Mouse (Mus musculus): ENCODE results near the gene Scaper. TPM values are rescaled to one million over a fixed set of nuclear protein-coding genes. Genes with fewer than 3 reads are reported as not detected.

The Scaper gene
- polyA plus RNA-seq, 1 experiment from 2014 or later = 15.1 TPM

DNA sequence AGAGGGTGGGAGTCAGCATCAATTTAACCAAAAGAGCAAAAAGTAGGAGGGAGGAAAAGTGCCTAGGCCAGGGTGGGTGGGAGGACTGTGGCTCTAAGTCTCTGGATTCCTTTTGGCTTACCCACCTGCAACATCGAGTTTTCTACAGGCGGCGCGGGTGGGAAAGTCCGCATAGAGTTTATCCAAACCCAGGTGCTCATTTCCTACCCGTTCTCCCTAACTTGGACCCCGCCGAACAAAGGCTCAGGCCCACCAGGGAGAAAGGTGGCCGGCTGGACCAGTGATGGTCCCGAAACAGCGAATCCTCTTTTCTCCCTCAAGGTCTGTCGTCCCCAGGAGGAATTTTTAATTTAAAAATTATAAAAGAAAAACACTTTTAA lies 397.5 kb downstream of the Scaper start:
- no peaks in the 10 kb centered on the region for H3K9me3 ChIP-seq (ENCODE audit: control insufficient read depth, low read length)
- H3K4me2 ChIP-seq (replicated peaks; ENCODE audit: low read depth, low read length) = peak overlapping the region; percentile 59
- H3K4me3 ChIP-seq (ENCODE audit: low read depth, low read length) = peak overlapping the region; percentile 35
- ATAC-seq (ENCODE audit: low FRiP score) (0 out of 2 replicates have a peak, but pooled peaks have one; percentile 10), DNase-seq (ENCODE audit: low spot score) (peak; percentile 57)
- H3K27me3 ChIP-seq (ENCODE audit: control insufficient read depth, insufficient read depth, low read length) = peaks cover 79% of the 10 kb centered on the region
- peaks cover 10% of the 10 kb centered on the region for H3K4me1 ChIP-seq (replicated peaks; ENCODE audit: control insufficient read depth, insufficient read depth, low read length)
- no peak overlapping the region for H3K27ac ChIP-seq (ENCODE audit: low read depth, low read length)
- H3K36me3 ChIP-seq (ENCODE audit: control insufficient read depth, insufficient read depth, low read length) = no peaks in the 10 kb centered on the region
- H3K9ac ChIP-seq (ENCODE audit: low read depth, low read length) = no peak overlapping the region; the same call in 1 of the 2 replicates
- 1% methylated on average over 12 of the region's 12 CpGs for WGBS

DNA sequence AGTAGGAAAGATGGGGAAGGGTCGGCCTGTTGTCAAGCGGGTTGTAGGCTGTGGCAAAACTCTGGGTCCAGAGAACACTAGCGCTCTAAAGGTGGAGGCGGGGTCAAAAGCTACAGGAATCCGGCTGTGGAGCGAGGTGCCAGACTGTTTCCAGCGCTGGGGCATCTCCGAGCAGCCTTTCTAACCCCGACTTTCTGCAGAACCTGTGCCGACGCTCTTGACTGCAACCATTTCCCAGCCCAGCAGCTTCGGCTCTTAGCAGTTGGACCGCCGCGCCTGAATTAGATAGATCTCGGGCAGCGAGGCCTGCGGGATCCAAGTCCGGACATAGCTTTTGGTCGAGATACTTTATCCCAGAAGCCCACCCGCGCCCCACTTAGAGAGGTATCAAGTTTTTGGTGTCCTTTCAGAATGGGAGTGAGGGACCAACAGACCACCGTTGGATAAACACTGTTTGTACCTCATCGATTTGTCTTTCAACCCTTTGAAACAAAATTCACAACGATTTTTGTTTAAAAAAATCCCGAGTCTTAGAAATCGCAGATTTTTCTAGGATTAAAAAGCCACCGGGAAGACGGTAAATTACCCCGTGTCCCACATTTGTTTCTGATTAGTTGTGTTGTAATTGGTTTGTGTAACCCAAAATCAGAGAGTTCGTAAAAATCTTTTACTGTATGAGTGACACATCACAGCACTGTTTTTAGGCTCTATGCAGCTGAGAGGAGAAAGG lies 398.1 kb downstream of the Scaper start:
- no peaks in the 10 kb centered on the region for H3K9me3 ChIP-seq (ENCODE audit: control insufficient read depth, low read length)
- no peak for ATAC-seq (ENCODE audit: low FRiP score)
- peaks cover 73% of the 10 kb centered on the region for H3K27me3 ChIP-seq (ENCODE audit: control insufficient read depth, insufficient read depth, low read length)
- no peaks in the 10 kb centered on the region for H3K36me3 ChIP-seq (ENCODE audit: control insufficient read depth, insufficient read depth, low read length)
- peaks cover 8% of the 10 kb centered on the region for H3K4me1 ChIP-seq (replicated peaks; ENCODE audit: control insufficient read depth, insufficient read depth, low read length)
- DNase-seq (ENCODE audit: low spot score) = peak; percentile 65
- no peak overlapping the region for H3K27ac ChIP-seq (ENCODE audit: low read depth, low read length)
- H3K9ac ChIP-seq (ENCODE audit: low read depth, low read length) = no peak overlapping the region
- peak overlapping the region; percentile 35 for H3K4me3 ChIP-seq (ENCODE audit: low read depth, low read length)
- 2% methylated on average over 31 of the region's 31 CpGs for WGBS
- peak overlapping the region; percentile 59 for H3K4me2 ChIP-seq (replicated peaks; ENCODE audit: low read depth, low read length)

DNA sequence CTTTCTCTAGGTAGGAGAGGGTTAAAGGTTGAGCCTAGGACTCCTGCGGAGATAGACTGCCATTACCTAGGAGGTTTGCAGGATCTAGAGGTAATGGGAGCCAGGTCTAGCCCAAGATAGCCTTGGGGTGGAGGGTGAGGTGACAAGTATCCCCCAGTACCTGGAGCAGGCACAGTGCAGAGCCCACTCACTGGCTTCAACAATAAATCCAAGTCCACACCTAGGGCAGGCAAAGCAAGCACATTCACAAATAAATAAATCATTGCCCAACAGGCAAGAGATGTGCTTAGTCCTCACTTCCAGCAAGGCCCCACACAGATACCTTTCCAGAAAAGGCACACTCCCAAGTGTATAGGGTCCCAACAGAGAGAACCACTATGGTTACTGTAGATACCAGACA lies 398.9 kb downstream of the Scaper start:
- no peak overlapping the region for H3K27ac ChIP-seq (ENCODE audit: low read depth, low read length)
- H3K4me2 ChIP-seq (replicated peaks; ENCODE audit: low read depth, low read length) = no peak overlapping the region
- no peak overlapping the region for H3K4me3 ChIP-seq (ENCODE audit: low read depth, low read length)
- H3K27me3 ChIP-seq (ENCODE audit: control insufficient read depth, insufficient read depth, low read length) = peaks cover 65% of the 10 kb centered on the region
- DNase-seq (ENCODE audit: low spot score) = no peak
- peaks cover 7% of the 10 kb centered on the region; the same call in 1 of the 2 replicates for H3K4me1 ChIP-seq (replicated peaks; ENCODE audit: control insufficient read depth, insufficient read depth, low read length)
- 5% methylated on average over 1 of the region's 1 CpGs for WGBS
- H3K9ac ChIP-seq (ENCODE audit: low read depth, low read length) = no peak overlapping the region
- no peak for ATAC-seq (ENCODE audit: low FRiP score)
- H3K9me3 ChIP-seq (ENCODE audit: control insufficient read depth, low read length) = no peaks in the 10 kb centered on the region
- H3K36me3 ChIP-seq (ENCODE audit: control insufficient read depth, insufficient read depth, low read length) = no peaks in the 10 kb centered on the region

DNA sequence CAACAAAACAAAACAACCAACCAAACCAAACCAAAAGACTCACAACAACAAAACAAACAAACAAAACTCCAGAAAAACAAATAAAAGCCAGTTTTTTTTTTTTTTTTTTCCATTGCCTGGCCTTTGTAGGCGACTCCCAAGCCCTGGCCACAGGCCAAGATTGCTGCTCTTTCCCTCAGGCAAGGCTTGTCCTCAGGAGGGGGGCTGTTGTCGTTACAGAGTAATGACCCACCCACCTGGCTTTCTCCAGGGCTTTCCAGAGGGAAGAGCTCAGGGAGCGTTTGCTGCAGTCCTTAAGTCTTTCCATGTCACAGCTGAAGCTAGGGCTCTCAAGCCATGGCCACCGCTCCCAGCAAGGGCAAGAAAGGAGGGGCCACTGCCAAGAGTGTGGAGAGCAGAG lies 399.5 kb downstream of the Scaper start, which contains the start of gene Isl2:
Gene Isl2 (plus strand): TSS at position 296 of the 400 bp plus-strand sequence.
- H3K9ac ChIP-seq (ENCODE audit: low read depth, low read length) = no peak within 1 kb of the TSS
- no peak within 1 kb of the TSS for H3K4me3 ChIP-seq (ENCODE audit: low read depth, low read length)
- DNase-seq (ENCODE audit: low spot score) (no peak), ATAC-seq (ENCODE audit: low FRiP score) (no peak)
- no peaks in the 10 kb centered on the region for H3K36me3 ChIP-seq (ENCODE audit: control insufficient read depth, insufficient read depth, low read length)
- H3K27me3 ChIP-seq (ENCODE audit: control insufficient read depth, insufficient read depth, low read length) = peaks cover 60% of the 10 kb centered on the region
- H3K27ac ChIP-seq (ENCODE audit: low read depth, low read length) = no peak within 1 kb of the TSS
- no peaks in the 10 kb centered on the region for H3K9me3 ChIP-seq (ENCODE audit: control insufficient read depth, low read length)
- H3K4me1 ChIP-seq (replicated peaks; ENCODE audit: control insufficient read depth, insufficient read depth, low read length) = peaks cover 5% of the 10 kb centered on the region; the same call in 1 of the 2 replicates
- 8% methylated on average over 4 of the region's 4 CpGs for WGBS
- H3K4me2 ChIP-seq (replicated peaks; ENCODE audit: low read depth, low read length) = no peak within 1 kb of the TSS

DNA sequence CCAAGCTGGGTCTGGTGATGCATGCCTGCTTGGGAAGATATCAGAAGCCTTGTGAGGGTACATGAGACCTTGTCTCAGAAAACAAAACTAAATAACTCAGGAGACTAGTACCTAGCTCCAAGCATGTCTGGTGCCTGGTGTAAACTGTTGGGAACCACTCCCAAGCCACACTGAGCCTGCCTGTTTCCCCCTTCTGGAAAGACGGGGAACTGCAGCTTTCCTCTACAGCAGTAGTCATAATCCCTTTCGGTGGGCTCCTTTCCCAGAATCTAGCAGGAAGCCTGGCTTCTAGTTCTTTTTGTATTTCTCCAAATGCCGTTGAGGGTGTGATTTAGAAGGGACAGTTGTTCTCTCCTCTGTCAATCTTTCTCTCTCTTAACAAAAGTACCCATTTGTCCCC lies 402.0 kb downstream of the Scaper start:
- Histone ChIP-seq H3K4me1 (replicated peaks; ENCODE audit: control insufficient read depth, insufficient read depth, low read length) (no peaks in the 10 kb centered on the region), H3K36me3 (ENCODE audit: control insufficient read depth, insufficient read depth, low read length) (no peaks in the 10 kb centered on the region), H3K4me3 (ENCODE audit: low read depth, low read length) (no peak overlapping the region), H3K27ac (ENCODE audit: low read depth, low read length) (no peak overlapping the region), H3K27me3 (ENCODE audit: control insufficient read depth, insufficient read depth, low read length) (peaks cover 42% of the 10 kb centered on the region), H3K9ac (ENCODE audit: low read depth, low read length) (no peak overlapping the region), H3K9me3 (ENCODE audit: control insufficient read depth, low read length) (no peaks in the 10 kb centered on the region), H3K4me2 (replicated peaks; ENCODE audit: low read depth, low read length) (no peak overlapping the region)
- DNase-seq (ENCODE audit: low spot score) (peak; percentile 78), ATAC-seq (ENCODE audit: low FRiP score) (no peak)
- WGBS = 26% methylated on average over 3 of the region's 3 CpGs

DNA sequence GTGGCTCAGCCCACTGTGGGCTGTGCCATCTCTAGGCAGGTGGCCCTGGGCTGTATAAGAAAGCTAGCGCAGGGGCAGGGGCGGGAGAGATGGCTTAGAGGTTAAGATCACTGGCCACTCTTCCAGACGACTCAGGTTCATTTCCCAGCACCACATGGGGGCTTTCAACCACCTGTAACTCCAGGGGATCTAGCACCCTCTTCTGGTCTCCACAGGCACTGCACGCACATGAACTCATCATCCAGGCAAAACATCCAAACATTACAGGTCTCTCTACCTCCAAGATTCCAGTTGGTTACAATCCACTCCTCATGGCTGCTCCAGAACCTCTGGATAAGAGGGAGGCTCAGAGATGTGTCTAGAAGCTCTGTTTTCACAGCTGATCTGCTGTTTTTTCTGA lies 412.2 kb downstream of the Scaper start:
- WGBS = 34% methylated on average over 4 of the region's 4 CpGs
- Histone ChIP-seq H3K27ac (ENCODE audit: low read depth, low read length) (no peak overlapping the region), H3K9ac (ENCODE audit: low read depth, low read length) (no peak overlapping the region), H3K27me3 (ENCODE audit: control insufficient read depth, insufficient read depth, low read length) (no peaks in the 10 kb centered on the region), H3K4me1 (replicated peaks; ENCODE audit: control insufficient read depth, insufficient read depth, low read length) (no peaks in the 10 kb centered on the region), H3K9me3 (ENCODE audit: control insufficient read depth, low read length) (no peaks in the 10 kb centered on the region), H3K4me2 (replicated peaks; ENCODE audit: low read depth, low read length) (no peak overlapping the region), H3K4me3 (ENCODE audit: low read depth, low read length) (no peak overlapping the region), H3K36me3 (ENCODE audit: control insufficient read depth, insufficient read depth, low read length) (no peaks in the 10 kb centered on the region)
- DNase-seq (ENCODE audit: low spot score) = no peak
- no peak for ATAC-seq (ENCODE audit: low FRiP score)

DNA sequence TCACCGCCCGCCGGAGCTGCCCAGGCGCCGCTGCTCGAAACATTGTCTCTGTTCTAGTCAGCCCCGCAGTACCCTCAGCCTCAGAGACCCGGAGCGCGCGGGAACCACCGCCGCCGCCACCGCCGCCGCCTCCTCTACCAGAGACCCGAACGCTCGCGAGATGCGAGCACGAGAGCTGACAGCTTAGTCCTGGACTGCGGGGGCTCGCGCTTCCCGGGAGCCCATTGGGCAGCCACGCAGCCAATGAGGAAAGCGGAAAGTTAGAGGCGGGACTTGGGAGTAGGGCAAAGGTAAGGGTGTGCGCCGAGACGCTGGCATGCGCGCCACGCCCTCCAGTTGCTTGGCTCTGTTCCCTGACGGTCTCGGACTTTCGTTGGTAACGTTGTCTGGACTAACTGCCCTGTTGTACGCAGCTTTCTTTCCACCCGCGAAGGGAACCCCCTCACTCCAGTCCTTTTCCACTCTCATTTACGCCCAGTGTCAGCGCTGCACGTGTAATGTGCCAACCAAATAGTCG lies 425.8 kb downstream of the Scaper start, which contains the start of gene Etfa:
Gene Etfa (minus strand): TSS at position 217 of the 517 bp plus-strand sequence.
- Histone ChIP-seq H3K4me1 (replicated peaks; ENCODE audit: control insufficient read depth, insufficient read depth, low read length) (no peaks in the 10 kb centered on the region), H3K36me3 (ENCODE audit: control insufficient read depth, insufficient read depth, low read length) (no peaks in the 10 kb centered on the region), H3K4me3 (ENCODE audit: low read depth, low read length) (peak within 1 kb of the TSS; percentile 77), H3K27ac (ENCODE audit: low read depth, low read length) (peak within 1 kb of the TSS; percentile 74), H3K4me2 (replicated peaks; ENCODE audit: low read depth, low read length) (peak within 1 kb of the TSS; percentile 89), H3K9ac (ENCODE audit: low read depth, low read length) (peak within 1 kb of the TSS; percentile 86), H3K9me3 (ENCODE audit: control insufficient read depth, low read length) (no peaks in the 10 kb centered on the region), H3K27me3 (ENCODE audit: control insufficient read depth, insufficient read depth, low read length) (0 out of 2 replicates have a peak, but pooled peaks cover 2% of the 10 kb centered on the region)
- ATAC-seq (ENCODE audit: low FRiP score) (peak; percentile 99), DNase-seq (ENCODE audit: low spot score) (peak; percentile 94)
- WGBS = under 1% methylated on average over 44 of the region's 47 CpGs

DNA sequence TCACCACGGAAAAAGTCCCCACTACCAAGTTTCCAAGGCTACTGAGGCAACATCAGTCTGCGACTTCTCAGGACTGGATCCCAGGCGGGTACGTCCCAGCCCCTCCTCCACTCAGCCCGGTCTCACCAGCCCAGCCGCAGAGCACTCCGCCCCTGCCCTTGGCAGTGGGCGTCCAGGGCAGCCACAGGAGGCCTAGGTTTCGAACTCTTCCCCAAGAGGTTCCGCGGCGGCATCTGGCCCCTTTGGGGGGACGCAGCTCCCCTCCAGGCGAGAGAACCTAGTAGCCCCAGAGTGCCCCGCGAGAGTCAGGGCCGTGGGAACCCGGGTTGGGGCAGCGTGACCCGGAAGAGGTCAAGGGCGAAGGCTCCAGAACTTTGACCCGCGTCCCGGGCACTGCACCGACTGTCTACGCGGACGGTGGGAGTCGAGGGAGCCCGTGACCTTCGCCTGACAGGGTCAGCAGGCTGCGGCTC lies 426.4 kb downstream of the Scaper start:
- H3K4me3 ChIP-seq (ENCODE audit: low read depth, low read length) = peak overlapping the region; percentile 77
- peak overlapping the region; percentile 86 for H3K9ac ChIP-seq (ENCODE audit: low read depth, low read length)
- H3K9me3 ChIP-seq (ENCODE audit: control insufficient read depth, low read length) = no peaks in the 10 kb centered on the region
- H3K27me3 ChIP-seq (ENCODE audit: control insufficient read depth, insufficient read depth, low read length) = 0 out of 2 replicates have a peak, but pooled peaks cover 2% of the 10 kb centered on the region
- peak; percentile 82 for ATAC-seq (ENCODE audit: low FRiP score)
- under 1% methylated on average over 27 of the region's 32 CpGs for WGBS
- H3K4me2 ChIP-seq (replicated peaks; ENCODE audit: low read depth, low read length) = peak overlapping the region; percentile 89
- peak; percentile 66 for DNase-seq (ENCODE audit: low spot score)
- H3K36me3 ChIP-seq (ENCODE audit: control insufficient read depth, insufficient read depth, low read length) = no peaks in the 10 kb centered on the region
- peak overlapping the region; percentile 74 for H3K27ac ChIP-seq (ENCODE audit: low read depth, low read length)
- H3K4me1 ChIP-seq (replicated peaks; ENCODE audit: control insufficient read depth, insufficient read depth, low read length) = no peaks in the 10 kb centered on the region
